Mouse (Mus musculus) thymus, adult 18-20 months (tissue): ENCODE data around the gene Stk32c.

Experiments
- DNase-seq, 2 experiments: peaks; one replicate each; pipeline ENCODE4 v3.0.0; 2022; ENCODE audit warnings: mixed read lengths in 2 of 2

The Stk32c gene

DNA sequence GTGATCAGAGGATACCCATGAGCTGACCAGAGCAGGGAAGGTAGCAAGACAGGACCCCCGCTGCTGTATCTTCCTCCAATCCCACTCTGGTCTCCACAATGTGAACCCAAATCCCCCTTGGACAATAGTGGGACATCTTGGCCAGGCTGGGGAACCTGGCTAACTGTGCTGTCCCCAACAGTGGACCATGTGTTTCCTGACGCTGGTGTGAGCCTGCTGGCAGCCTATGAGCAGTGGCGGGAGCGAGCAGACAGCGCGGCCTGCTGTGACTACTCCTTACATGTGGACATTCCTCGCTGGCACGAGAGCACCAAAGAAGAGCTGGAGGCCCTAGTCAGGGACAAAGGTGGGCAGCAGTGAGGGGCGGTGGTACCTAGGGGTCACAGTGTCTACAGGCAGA is 121.4 kb downstream of the Stk32c start:
- no peak for DNase-seq

DNA sequence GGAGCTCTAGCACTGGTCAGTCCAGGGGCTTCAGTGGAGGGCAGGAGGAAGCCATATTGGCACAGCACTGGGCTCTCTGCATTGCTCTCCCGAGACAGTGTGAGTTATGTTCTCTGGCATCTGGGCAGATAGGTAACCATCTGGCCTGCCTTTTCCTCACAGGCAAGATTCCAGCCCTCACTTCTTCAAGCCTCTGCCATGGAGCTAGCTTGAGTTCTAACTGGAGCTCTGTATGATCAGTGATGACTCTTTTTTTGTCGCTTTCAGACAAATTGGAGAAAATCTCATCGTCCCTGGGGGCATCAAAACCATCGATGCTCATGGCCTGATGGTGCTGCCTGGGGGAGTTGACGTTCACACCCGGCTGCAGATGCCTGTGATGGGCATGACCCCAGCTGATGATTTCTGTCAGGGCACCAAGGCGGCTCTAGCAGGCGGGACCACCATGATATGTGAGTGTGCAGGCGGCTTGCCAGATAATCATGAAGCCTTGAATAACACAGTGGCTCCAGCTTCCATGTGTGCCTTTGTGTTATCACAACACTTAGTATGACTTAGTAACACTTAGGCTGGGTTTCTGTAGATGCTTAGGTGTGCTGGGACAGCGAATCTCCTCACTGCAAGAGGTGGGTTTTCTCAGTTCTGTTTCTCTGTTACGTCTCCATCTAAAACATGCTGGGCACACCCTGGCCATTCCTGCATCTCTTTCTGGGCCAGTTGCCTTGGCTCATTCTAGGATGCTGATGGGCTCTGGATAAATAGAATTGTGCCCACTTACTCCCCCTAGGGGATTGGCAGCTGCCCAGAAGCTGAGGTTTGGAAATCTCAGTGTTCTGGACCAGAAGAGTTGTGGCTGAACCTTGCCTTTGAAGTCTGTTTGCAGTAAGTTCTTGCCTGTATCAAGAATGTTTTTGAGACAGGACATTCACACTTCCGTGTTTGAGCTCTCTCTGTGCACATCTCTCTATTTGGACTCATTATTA is 122.9 kb downstream of the Stk32c start:
- no peak for DNase-seq

DNA sequence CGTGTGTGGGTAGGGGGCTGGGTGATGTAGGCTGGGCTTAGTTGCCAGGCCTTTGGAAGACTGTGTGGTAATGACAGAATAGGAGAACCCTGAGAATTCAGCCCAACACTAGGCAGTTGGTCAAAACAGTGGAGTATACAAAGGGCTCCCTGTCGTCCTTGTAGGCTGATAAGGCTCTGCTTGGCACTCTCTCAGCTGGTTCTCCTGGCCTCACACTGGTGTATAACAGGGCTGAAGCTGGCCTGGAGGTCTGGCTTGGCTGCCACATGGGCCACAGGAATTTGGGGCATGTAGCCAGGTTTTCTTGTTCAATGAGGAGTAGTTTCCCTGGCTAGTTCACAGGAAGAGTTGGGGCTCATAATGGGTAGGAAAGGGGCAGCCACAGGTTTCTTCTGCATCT is 125.3 kb downstream of the Stk32c start:
- no peak for DNase-seq

DNA sequence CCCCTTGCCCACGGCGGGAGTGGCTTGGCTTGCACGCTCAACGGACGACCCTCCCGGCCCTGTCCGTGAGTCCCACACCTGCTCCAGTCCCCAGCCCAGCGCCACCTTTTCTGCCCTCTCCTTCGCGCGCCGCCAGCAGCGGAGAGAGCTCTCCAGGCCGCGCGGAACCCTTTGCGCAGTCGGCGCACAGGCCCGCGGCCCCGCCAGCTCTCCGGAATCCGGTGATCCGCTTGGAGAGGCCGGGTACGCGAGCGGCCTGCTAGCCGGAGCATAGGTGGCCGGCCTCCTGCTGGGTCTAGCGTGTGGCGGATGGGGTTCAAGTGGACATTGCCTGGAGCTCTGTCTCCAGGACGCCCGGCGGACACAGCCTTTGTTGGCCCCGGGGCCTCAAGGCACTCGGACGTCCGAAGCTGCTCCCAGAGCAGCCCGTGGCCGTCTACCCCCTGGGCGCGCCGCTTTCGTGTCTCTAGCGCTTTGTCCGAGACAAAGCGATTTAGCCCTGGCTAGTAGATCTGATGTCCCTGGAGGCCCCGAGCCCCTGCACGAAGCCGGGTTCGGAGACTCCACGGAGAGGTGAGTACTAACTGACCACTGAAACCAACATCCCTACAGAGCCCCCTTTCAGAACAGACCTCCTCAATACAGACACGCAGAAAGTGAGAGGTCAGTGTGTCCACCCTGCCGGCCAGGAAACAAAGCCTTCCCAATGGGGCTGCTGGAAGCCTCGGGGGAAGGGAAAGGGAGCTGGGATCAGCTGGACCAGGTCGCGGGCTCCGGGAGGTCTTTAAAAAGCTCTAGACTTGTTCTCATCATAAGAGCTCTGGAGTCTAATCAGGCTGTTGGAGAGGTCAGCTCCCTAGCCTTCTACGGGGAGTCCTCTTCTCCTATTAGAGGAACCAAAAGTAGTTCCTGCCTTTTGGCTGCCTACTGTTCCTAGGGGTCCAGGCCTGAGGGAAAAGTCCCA is 126.6 kb downstream of the Stk32c start:
- DNase-seq: no peak

DNA sequence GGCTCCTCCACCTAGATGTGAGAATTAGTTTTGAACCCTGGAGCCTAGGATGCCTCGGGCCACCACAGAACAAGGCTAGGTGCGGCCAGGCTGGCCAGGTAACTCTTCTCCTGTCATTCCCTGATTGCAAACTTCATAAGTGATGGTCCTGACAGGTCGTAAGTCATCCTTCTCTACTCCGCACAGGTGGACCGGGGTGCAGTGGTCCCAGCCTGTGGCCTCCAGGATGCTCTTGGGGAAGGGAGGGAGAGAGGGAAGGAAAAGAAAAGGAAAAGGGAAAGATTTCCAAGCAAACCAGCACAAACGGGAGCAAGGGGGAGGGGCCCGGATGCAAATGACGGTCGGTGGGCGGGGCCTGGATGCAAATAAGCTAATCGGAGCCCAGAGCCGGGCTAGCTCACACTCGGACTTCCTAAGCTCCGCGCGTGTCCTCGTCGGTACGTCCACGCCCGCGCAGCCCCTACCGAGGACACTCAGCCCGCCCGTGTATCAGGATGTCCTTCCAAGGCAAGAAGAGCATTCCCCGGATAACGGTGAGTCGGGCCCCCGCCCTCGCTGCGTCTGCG is 127.4 kb downstream of the Stk32c start, which contains the start of gene Dpysl4:
Gene Dpysl4, plus strand, starts transcription at position 373 of the 566 bp plus-strand sequence.
- DNase-seq: no peak

DNA sequence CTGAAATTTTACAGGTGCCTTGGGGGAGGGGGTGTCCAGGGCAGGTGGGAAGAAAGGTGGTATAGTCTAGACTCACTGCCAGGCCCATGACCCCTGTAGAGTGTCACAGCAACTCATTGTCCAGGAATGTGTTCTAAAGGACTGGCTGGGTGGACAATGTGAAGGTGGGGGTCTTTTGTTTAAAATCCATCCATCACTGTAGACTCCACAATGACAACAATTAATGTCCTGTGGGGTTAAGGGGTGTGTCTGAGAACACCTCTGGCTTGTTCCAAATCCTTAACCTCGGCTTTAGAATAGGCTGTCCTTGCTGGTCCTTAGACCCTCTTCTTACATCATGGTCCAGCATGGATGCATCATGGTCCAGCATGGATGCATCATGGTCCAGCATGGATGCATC is 128.8 kb downstream of the Stk32c start:
- no peak for DNase-seq

DNA sequence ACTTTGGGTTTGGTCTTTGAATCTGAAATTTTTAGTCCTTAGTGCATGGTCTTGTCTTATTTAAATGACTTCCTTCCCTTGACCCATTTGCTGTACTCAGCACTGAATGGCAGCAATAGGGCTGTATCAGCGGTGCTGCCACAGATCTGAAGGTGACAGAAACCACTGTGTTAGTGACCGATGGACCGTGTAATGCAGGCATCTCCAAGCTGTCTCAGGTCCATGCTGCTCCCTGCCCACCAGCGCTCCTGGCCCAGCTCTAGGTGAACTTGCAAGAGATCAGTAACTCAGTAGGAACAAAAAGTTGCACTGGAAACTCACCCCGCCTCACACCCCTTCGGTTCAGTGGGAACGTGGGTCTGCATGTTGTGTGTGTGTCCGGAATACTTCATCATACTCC is 130.8 kb downstream of the Stk32c start:
- DNase-seq: no peak

DNA sequence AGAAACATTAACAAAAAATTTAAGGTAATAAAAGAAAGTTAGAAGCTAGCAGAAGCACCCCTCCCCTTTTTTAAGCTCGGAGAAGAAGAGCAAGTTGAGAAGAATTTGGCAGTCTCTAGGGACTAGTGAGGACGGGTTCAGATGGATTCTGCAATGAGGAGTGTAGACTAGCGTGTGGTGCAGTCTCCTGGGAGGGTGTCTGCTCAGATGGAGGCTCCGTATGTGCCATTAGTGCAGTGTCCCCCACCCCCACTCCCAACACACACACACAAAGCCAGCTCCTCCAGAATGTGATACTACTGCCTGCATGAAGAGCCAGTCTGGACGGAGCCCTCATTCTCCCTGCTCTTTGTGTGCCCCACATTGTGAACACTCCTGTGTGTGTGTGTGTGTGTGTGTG is 131.9 kb downstream of the Stk32c start:
- DNase-seq: no peak

DNA sequence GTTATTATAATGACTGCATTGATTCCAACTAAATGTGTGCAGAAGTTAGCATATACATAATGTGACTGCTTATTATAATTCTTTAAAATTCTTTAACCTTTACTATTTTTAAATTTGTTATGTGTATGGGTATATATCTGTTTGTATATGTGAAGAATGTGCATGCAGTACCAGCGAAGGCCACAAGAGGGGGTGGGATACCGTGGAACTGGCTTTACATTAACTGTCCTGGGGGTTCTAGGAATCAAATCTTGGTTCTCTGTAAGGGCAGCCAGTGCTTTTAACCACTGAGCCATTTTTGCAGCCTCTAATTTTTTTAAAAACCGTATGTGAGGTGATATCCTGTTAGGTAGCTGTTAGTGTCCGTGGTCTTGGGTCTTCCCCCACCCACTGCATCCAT is 132.4 kb downstream of the Stk32c start:
- DNase-seq: no peak

DNA sequence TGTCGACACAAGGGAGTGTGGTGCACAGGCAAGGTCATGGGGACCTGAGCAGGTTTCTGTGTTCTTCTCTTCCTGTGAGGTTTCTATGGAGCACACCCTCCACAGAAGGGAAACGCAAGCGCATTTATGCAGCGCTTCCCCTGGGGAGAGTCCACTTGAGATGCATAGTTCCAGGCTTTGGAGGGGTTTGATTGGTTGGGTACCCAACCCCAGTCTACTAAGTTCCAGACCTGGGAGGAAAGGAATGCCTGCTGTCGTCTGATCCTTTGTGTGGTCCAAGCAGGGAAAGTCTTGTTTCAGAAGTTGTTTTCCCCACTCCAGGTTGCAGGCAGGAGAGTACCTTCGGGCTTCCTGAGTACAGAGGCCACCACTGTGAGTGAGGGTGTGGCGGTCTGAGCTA is 134.0 kb downstream of the Stk32c start:
- no peak for DNase-seq

DNA sequence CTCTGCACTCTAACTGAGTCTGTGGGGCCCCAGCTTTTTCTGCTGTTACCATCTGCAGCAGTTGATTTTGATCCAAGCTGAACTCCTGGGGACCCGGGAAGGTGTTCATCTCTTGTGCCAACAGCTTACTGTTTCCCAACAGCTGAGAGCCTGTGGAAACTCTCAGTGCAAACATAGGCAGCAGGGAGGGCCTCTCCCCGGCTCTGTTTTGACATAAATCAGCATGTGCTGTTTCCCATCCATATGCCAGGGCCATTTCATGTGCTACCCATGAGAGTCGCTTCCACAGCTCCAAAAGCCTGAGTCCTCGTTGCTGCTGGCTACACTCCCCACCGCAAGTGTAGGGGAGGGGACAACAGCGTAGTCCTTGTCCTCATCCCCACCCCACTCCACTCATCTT is 134.9 kb downstream of the Stk32c start:
- no peak for DNase-seq

DNA sequence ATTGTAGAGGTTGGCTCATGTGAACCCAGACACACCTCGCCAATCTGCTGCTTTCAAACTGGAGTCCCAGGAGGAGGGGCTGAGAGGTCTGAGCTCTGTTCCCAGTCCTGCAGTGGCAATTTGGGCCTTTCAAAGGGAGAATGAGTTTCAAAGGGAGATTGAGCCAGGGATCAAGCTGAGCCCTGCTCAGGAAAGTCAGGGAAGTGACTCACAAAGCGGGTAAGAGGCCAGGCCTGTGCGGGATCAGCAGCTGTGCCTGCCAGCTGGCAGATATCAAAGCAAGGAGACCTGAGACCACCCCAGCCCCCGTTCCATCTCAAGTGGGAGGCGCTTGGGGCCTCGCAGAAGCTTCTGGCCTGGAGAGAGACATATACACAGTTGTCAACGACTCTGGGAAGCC is 135.8 kb downstream of the Stk32c start:
- no peak for DNase-seq

DNA sequence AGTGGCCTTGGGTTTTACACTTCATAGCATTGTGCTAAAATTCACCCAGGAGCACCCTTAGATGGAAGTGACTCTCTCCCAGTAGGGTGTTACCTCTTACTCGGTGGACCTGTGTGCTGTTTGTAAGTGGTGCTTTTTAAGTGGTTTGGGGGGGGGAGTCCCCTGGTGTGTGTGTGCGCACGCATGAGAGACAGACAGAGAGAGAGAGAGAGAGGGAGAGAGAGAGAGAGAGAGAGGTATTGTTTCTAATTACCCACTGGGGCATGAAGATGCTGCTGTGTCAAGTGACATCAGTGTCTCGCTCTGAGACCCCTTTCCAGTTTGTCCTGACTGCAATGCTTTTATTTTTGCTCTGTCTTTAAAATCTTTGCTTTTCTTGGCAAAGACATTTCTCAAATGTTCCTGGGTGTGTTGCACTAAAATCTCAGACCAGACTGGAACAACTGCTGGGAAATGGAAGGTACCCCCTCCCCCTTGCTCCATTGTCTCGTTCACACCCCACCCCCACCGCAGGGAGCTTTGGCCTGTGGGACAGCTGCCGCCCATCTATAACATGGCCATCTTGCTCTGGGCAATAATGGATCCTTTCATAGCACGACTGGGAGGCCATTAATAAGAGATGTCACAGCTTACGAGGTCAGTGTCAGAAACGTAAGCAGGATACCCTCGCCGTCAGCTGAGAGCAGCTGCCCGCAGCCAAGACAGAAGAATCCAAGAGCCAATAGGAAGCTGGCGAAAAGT is 137.9 kb downstream of the Stk32c start:
- DNase-seq: no peak

DNA sequence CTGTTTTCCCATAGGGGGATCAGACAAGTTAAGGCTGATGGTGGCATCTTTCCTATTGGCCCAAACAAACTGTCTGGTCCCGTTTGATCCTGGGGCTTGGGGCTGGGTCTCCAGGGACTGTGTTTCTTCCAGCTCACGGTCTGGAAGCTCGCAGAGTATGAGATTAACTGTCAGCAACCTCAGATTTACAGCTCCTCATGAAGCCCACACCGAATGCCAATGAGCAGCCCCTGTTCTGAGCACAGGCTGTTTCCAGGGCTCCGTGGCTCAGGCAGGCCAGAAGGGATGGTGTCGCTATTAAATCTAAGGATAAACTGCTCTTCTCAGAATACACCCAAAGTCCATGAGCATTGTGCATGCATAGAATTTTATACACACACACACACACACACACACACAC is 138.9 kb downstream of the Stk32c start:
- no peak for DNase-seq

DNA sequence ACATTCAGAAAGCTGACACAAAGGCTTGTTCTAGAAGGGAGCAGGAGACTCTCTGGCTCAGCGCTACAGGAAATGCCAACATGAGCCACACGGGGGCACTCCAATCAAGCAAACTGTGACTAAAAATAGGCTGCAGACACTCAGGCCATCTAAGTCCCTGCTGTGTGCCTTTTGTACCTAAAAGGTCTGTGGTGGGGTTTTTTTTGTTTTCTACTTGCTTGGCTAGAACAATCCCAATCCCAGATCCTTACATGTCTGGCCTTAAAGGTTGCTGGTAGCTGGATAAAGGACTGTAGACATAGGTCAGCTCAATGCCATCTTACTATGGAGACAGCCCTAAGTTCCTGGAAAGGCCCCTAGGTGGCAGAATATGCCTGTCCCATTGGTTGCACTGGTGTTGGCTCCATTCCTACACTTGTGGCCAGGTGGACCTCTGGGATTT is 144.9 kb downstream of the Stk32c start:
- no peak for DNase-seq

DNA sequence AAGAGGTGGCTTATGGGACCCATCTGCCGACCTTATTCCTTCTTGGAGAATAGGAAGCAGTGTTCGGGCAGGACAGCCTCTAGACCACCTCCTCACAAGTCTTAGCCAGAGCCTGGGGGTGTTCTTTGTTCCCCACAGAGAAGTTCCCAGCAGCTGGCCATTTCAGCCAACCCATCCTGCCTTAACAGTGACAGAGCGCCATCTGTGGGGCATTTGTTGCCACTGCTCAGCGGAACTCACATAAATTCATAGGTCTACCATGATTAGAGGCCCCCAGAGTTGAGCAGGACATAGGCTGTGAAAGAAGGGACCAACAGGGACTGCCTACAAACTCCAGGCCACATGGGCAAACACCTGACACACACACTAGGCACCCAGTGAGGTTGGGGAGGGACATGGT is 149.7 kb downstream of the Stk32c start:
- no peak for DNase-seq
